Mouse (Mus musculus) hindbrain, embryonic 13.5 days (tissue): ENCODE measurements around the gene Acoxl. TPM values are rescaled to one million over a fixed set of nuclear protein-coding genes. Genes with fewer than 3 reads are reported as not detected.

ENCODE experiments used
- ATAC-seq: fragments of 200-750 bp; cut with Nextera tagmentation; 2 replicates; pipeline ENCODE4 v1.8.0; 2017; ENCODE audit warnings: moderate TSS enrichment; ENCODE audit not compliant: low FRiP score
- H3K27ac ChIP-seq: fragments of 300-500 bp; sonication (generic); 2 replicates; pipeline ENCODE4 v1.5.1; 2015; ENCODE audit warnings: inconsistent platforms, mild to moderate bottlenecking, moderate library complexity
- H3K27me3 ChIP-seq: fragments of 300-500 bp; sonication (generic); 2 replicates; pipeline ENCODE4 v1.6.1; 2015; ENCODE audit warnings: mild to moderate bottlenecking, inconsistent platforms
- H3K36me3 ChIP-seq: fragments of 300-500 bp; sonication (generic); 2 replicates; pipeline ENCODE4 v1.6.1; 2015; ENCODE audit warnings: mild to moderate bottlenecking, inconsistent platforms
- H3K4me1 ChIP-seq: fragments of 300-500 bp; sonication (generic); replicated peaks from 2 replicates; pipeline ENCODE4 v1.6.1; 2015; ENCODE audit warnings: inconsistent platforms
- H3K4me2 ChIP-seq: fragments of 300-500 bp; sonication (generic); 2 replicates; pipeline ENCODE4 v1.6.1; 2015; ENCODE audit warnings: inconsistent platforms, mild to moderate bottlenecking, moderate library complexity
- H3K4me3 ChIP-seq: fragments of 300-500 bp; sonication (generic); 2 replicates; pipeline ENCODE4 v1.5.1; 2015; ENCODE audit warnings: mild to moderate bottlenecking, inconsistent platforms
- H3K9ac ChIP-seq: fragments of 300-500 bp; sonication (generic); 2 replicates; pipeline ENCODE4 v1.6.1; 2015; ENCODE audit warnings: mild to moderate bottlenecking, inconsistent platforms
- H3K9me3 ChIP-seq: fragments of 300-500 bp; sonication (generic); 2 replicates; pipeline ENCODE4 v1.6.1; 2016; ENCODE audit warnings: inconsistent platforms
- WGBS: fragments of 180-500 bp; shearing (Covaris S2); methylation state at CpG from one replicate; pipeline ENCODE4 v1.1.7; 2015; 5-methylcytosine and 5-hydroxymethylcytosine counted together
- microRNA-seq: library from miRNA; unstranded; fragments of <30 nt; microRNA quantifications from one replicate; pipeline ENCODE4, GENCODE M21; 2016
- polyA plus RNA-seq: library from polyadenylated mRNA; unstranded; fragments of >200 nt; fragmentation: Nextera tagmentation; extraction: Ambion mirVana; gene quantifications from 2 replicates; pipeline ENCODE4 v1.2.1, GENCODE M21; 2015

Acoxl gene
- polyA plus RNA-seq, 1 experiment from 2014 or later = not detected

GRCm38 (mm10) chr2:128169486-128169885, 330.8 kb downstream of the Acoxl start:
- Histone ChIP-seq H3K9ac (no peak overlapping the region), H3K27me3 (no peaks in the 10 kb centered on the region), H3K4me2 (no peak overlapping the region), H3K36me3 (no peaks in the 10 kb centered on the region), H3K9me3 (no peaks in the 10 kb centered on the region), H3K27ac (no peak overlapping the region), H3K4me1 (peaks cover 5% of the 10 kb centered on the region; the same call in 1 of the 2 replicates), H3K4me3 (no peak overlapping the region)
- 84% methylated on average over 5 of the region's 5 CpGs for WGBS
- no peak for ATAC-seq

GRCm38 (mm10) chr2:128169972-128170371, 331.3 kb downstream of the Acoxl start:
- Histone ChIP-seq H3K4me3 (no peak overlapping the region), H3K36me3 (no peaks in the 10 kb centered on the region), H3K27ac (no peak overlapping the region), H3K4me1 (peaks cover 5% of the 10 kb centered on the region; the same call in 1 of the 2 replicates), H3K27me3 (no peaks in the 10 kb centered on the region), H3K9ac (no peak overlapping the region), H3K4me2 (no peak overlapping the region), H3K9me3 (no peaks in the 10 kb centered on the region)
- ATAC-seq = no peak
- 78% methylated on average over 11 of the region's 11 CpGs for WGBS

- H3K4me2 ChIP-seq = no peak overlapping the region
- no peaks in the 10 kb centered on the region for H3K27me3 ChIP-seq
- H3K36me3 ChIP-seq = no peaks in the 10 kb centered on the region
- H3K4me1 ChIP-seq = peaks cover 5% of the 10 kb centered on the region; the same call in 1 of the 2 replicates
- WGBS = 93% methylated on average over 3 of the region's 3 CpGs
- ATAC-seq = no peak
- H3K27ac ChIP-seq = no peak overlapping the region
- H3K4me3 ChIP-seq = no peak overlapping the region
- no peaks in the 10 kb centered on the region for H3K9me3 ChIP-seq
- no peak overlapping the region for H3K9ac ChIP-seq
These were observed 331.9 kb downstream of the Acoxl start for GRCm38 (mm10) chr2:128170614-128171013.

GRCm38 (mm10) chr2:128172266-128172665, 333.6 kb downstream of the Acoxl start:
- WGBS = 94% methylated on average over 5 of the region's 5 CpGs
- Histone ChIP-seq H3K36me3 (no peaks in the 10 kb centered on the region), H3K27ac (no peak overlapping the region), H3K27me3 (no peaks in the 10 kb centered on the region), H3K4me1 (peaks cover 10% of the 10 kb centered on the region), H3K4me2 (no peak overlapping the region), H3K9ac (no peak overlapping the region), H3K4me3 (no peak overlapping the region), H3K9me3 (no peaks in the 10 kb centered on the region)
- ATAC-seq = no peak

Small RNA genes lying within 50 kb of the gene (microRNA-seq; reads per million reads assigned to microRNA genes)
- gene Gm22411 = not detected

Other genes starting within 250 kb of the Acoxl start
- gene Mal, start 182.2 kb upstream of the Acoxl start, polyA plus RNA-seq = 2.6 and 2.7 TPM in 2 replicates
- gene Mall, start 108.9 kb upstream of the Acoxl start, polyA plus RNA-seq = 0.60 and 0.69 TPM in 2 replicates
- gene Nphp1, start 50.0 kb upstream of the Acoxl start, polyA plus RNA-seq = 18.8 and 19.9 TPM in 2 replicates
- gene Mtln, start 46.4 kb upstream of the Acoxl start, polyA plus RNA-seq = 32.7 and 34.8 TPM in 2 replicates
- gene Bub1, start 7.0 kb upstream of the Acoxl start, polyA plus RNA-seq = 13.2 and 14.4 TPM in 2 replicates